In genomic region chr13:55832602-55833001, GRCm38 (mm10) we compare ENCODE assay signal across 34 mouse cellular contexts. TPM values are rescaled to one million over a fixed set of nuclear protein-coding genes. Genes with fewer than 3 reads are reported as not detected.
A peak's percentile ranks its signal among the peaks of the same experiment; 100 is the strongest.
DNase-seq lines count a peak whose midpoint lies in the region; ATAC-seq and TF ChIP-seq lines count a peak whose summit lies in the region.
"Had no signal": no experiment of that assay in that cellular context is flagged by ENCODE, and none has a peak within 500 bp of the region (broad histone marks: within the 10 kb centered on the region; RNA-seq: fewer than 3 reads in every experiment).

No protein-coding gene starts in this region.

- no peak for DNase-seq in layer of hippocampus, adult 2 months (ENCODE audit: low spot score in 2 of 2)
- no peak for DNase-seq in layer of hippocampus, adult 9-11 months
- DNase-seq in limb, embryonic 11.5 days (ENCODE audit: low spot score), result peak; percentile 37
- no peak for DNase-seq in embryo, embryonic 10.5 days (ENCODE audit: low spot score)
- no peak for DNase-seq in lung, postnatal 10 days
- no peak for DNase-seq in midbrain, embryonic 14.5 days
- DNase-seq: adrenal gland, postnatal 14 days; cerebellum, adult 11 months; cerebellum, adult 9-11 months; gastrocnemius, adult 2 months; heart, postnatal 14 days; kidney, adult 8-10 months; kidney, postnatal 4 days; liver; lung, adult 2 months; lung, postnatal 14 days; right cerebral cortex, postnatal 14 days; thymus, postnatal 4 days had no signal

- 38% methylated on average over 1 of the region's 1 CpGs for WGBS in embryonic facial prominence, embryonic 12.5 days
- 10% methylated on average over 1 of the region's 1 CpGs for WGBS in limb, embryonic 11.5 days
- 54% methylated on average over 1 of the region's 1 CpGs for WGBS in stomach, embryonic 15.5 days
- 14% methylated on average over 1 of the region's 1 CpGs for WGBS in midbrain, embryonic 14.5 days

- no peaks in the 10 kb centered on the region for H3K9me3 ChIP-seq in embryonic facial prominence, embryonic 12.5 days
- H3K9me3 ChIP-seq in limb, embryonic 11.5 days (ENCODE audit: control insufficient read depth, low read length), result no peaks in the 10 kb centered on the region
- no peaks in the 10 kb centered on the region for H3K9me3 ChIP-seq in stomach, embryonic 15.5 days
- no peaks in the 10 kb centered on the region for H3K9me3 ChIP-seq in midbrain, embryonic 14.5 days (ENCODE audit: control insufficient read depth, low read length)
- H3K9me3 ChIP-seq: forebrain, embryonic 15.5 days had no signal

- TF ChIP-seq CTCF in layer of hippocampus, adult 2 months (conservative IDR thresholded peaks at IDR 0.05), result 0 out of 2 replicates have a peak, but pooled peaks have one; percentile 20

- H3K4me2 ChIP-seq in embryonic facial prominence, embryonic 12.5 days (replicated peaks), result peak overlapping the region; percentile 58
- peak overlapping the region; percentile 67 for H3K4me2 ChIP-seq in limb, embryonic 11.5 days (ENCODE audit: low read depth, severe bottlenecking)
- H3K4me2 ChIP-seq in stomach, embryonic 15.5 days, result peak overlapping the region; percentile 53
- no peak overlapping the region for H3K4me2 ChIP-seq in midbrain, embryonic 14.5 days (ENCODE audit: low read length)
- H3K4me2 ChIP-seq: forebrain, embryonic 15.5 days had no signal

- H3K4me3 ChIP-seq in layer of hippocampus, adult 2 months, result no peak overlapping the region
- peak overlapping the region; percentile 54 for H3K4me3 ChIP-seq in embryonic facial prominence, embryonic 12.5 days
- H3K4me3 ChIP-seq in limb, embryonic 11.5 days (ENCODE audit: low read depth, low read length), result peak overlapping the region; percentile 70
- peak overlapping the region; percentile 64 for H3K4me3 ChIP-seq in stomach, embryonic 15.5 days (replicated peaks)
- H3K4me3 ChIP-seq in midbrain, embryonic 14.5 days (replicated peaks; ENCODE audit: low read depth, low read length), result no peak overlapping the region
- H3K4me3 ChIP-seq: forebrain, embryonic 15.5 days; gastrocnemius, adult 2 months had no signal

- H3K27ac ChIP-seq in layer of hippocampus, adult 2 months, result no peak overlapping the region
- H3K27ac ChIP-seq in embryonic facial prominence, embryonic 12.5 days, result peak overlapping the region; percentile 91
- H3K27ac ChIP-seq in limb, embryonic 11.5 days (replicated peaks; ENCODE audit: low read depth, low read length), result peak overlapping the region; percentile 97
- H3K27ac ChIP-seq in stomach, embryonic 15.5 days, result peak overlapping the region; percentile 84
- no peak overlapping the region for H3K27ac ChIP-seq in midbrain, embryonic 14.5 days (replicated peaks; ENCODE audit: low read depth, low read length)
- H3K27ac ChIP-seq: forebrain, embryonic 15.5 days; gastrocnemius, adult 2 months; kidney, postnatal 0 days; liver, embryonic 14.5 days had no signal

- H3K27me3 ChIP-seq in embryonic facial prominence, embryonic 12.5 days, result peaks cover 75% of the 10 kb centered on the region
- peaks cover 60% of the 10 kb centered on the region for H3K27me3 ChIP-seq in limb, embryonic 11.5 days (ENCODE audit: control insufficient read depth, insufficient read depth, low read length)
- peaks cover 52% of the 10 kb centered on the region for H3K27me3 ChIP-seq in stomach, embryonic 15.5 days (replicated peaks)
- peaks cover 95% of the 10 kb centered on the region for H3K27me3 ChIP-seq in midbrain, embryonic 14.5 days (ENCODE audit: control insufficient read depth, insufficient read depth, low read length)

- no peak for ATAC-seq in embryonic facial prominence, embryonic 12.5 days (ENCODE audit: insufficient number of reproducible peaks, insufficient read depth, low FRiP score, low TSS enrichment)
- no peak for ATAC-seq in limb, embryonic 11.5 days (ENCODE audit: insufficient number of reproducible peaks, low FRiP score, low TSS enrichment, low read depth)
- ATAC-seq in stomach, embryonic 15.5 days (ENCODE audit: insufficient read depth, low FRiP score, low read depth), result no peak
- ATAC-seq in midbrain, embryonic 14.5 days (ENCODE audit: low FRiP score, low TSS enrichment), result no peak
- ATAC-seq: forebrain, embryonic 15.5 days; hindbrain, embryonic 16.5 days; Patski had no signal

- no peaks in the 10 kb centered on the region for H3K36me3 ChIP-seq in embryonic facial prominence, embryonic 12.5 days
- no peaks in the 10 kb centered on the region for H3K36me3 ChIP-seq in limb, embryonic 11.5 days (ENCODE audit: control insufficient read depth, insufficient read depth, low read length)
- H3K36me3 ChIP-seq in stomach, embryonic 15.5 days, result no peaks in the 10 kb centered on the region
- H3K36me3 ChIP-seq in midbrain, embryonic 14.5 days (ENCODE audit: control insufficient read depth, insufficient read depth, low read length), result no peaks in the 10 kb centered on the region
- H3K36me3 ChIP-seq: forebrain, embryonic 15.5 days had no signal

- H3K4me1 ChIP-seq in embryonic facial prominence, embryonic 12.5 days, result peaks cover 22% of the 10 kb centered on the region
- H3K4me1 ChIP-seq in limb, embryonic 11.5 days (ENCODE audit: control insufficient read depth, insufficient read depth, low read length), result peaks cover 9% of the 10 kb centered on the region
- peaks cover 18% of the 10 kb centered on the region; the same call in 1 of the 2 replicates for H3K4me1 ChIP-seq in stomach, embryonic 15.5 days
- H3K4me1 ChIP-seq in midbrain, embryonic 14.5 days (ENCODE audit: control insufficient read depth, insufficient read depth, low read length), result peaks cover 5% of the 10 kb centered on the region; the same call in 1 of the 2 replicates

- H3K9ac ChIP-seq in embryonic facial prominence, embryonic 12.5 days, result peak overlapping the region; percentile 9; the same call in 1 of the 2 replicates
- H3K9ac ChIP-seq in limb, embryonic 11.5 days (ENCODE audit: low read length), result peak overlapping the region; percentile 97
- H3K9ac ChIP-seq in stomach, embryonic 15.5 days, result no peak overlapping the region; the same call in 1 of the 2 replicates
- H3K9ac ChIP-seq in midbrain, embryonic 14.5 days (replicated peaks; ENCODE audit: low read length), result no peak overlapping the region
- H3K9ac ChIP-seq: forebrain, embryonic 15.5 days; liver, embryonic 14.5 days had no signal

RNA-seq across cellular contexts. Expression of gene Pitx1, which starts 3.4 kb away (rescaled TPM):
- total RNA-seq in layer of hippocampus, adult 2 months (2021), result not detected
- polyA plus RNA-seq in embryonic facial prominence, embryonic 12.5 days (2016; fragmentation: Nextera tagmentation; extraction: Ambion mirVana), result 99.0 and 157 TPM in 2 replicates
- 155 and 197 TPM in 2 replicates for polyA plus RNA-seq in limb, embryonic 11.5 days (2014; fragmentation: Nextera tagmentation; extraction: Ambion mirVana)
- polyA plus RNA-seq in stomach, embryonic 15.5 days (2015; fragmentation: Nextera tagmentation; extraction: Ambion mirVana), result 138 and 168 TPM in 2 replicates
- polyA plus RNA-seq in midbrain, embryonic 14.5 days (2014; fragmentation: Nextera tagmentation; extraction: Ambion mirVana), result 3.2 and 3.3 TPM in 2 replicates
- total RNA-seq: adrenal gland, postnatal 14 days; common myeloid progenitor, adult 5-6 weeks; heart, adult 8-10 months; heart, postnatal 14 days; left cerebral cortex, postnatal 14 days; MEL; monocyte, adult 5-6 weeks had no signal
- polyA plus RNA-seq: forebrain, embryonic 15.5 days; gonadal fat pad, adult 2 months; hindbrain, embryonic 16.5 days; neural tube, embryonic 14.5 days; Patski had no signal

RNA-seq across cellular contexts. Expression of gene Catsper3, which starts 48.2 kb away (rescaled TPM):
- under 1 TPM in 1 of 2 experiments, not detected in 1; 0.27 TPM for total RNA-seq in layer of hippocampus, adult 2 months (2021)
- not detected in 2 replicates for polyA plus RNA-seq in embryonic facial prominence, embryonic 12.5 days (2016; fragmentation: Nextera tagmentation; extraction: Ambion mirVana)
- polyA plus RNA-seq in limb, embryonic 11.5 days (2014; fragmentation: Nextera tagmentation; extraction: Ambion mirVana), result 0.19 TPM in 1 of 2 replicates, not detected in the other
- 0.10 TPM in 1 of 2 replicates, not detected in the other for polyA plus RNA-seq in stomach, embryonic 15.5 days (2015; fragmentation: Nextera tagmentation; extraction: Ambion mirVana)
- polyA plus RNA-seq in midbrain, embryonic 14.5 days (2014; fragmentation: Nextera tagmentation; extraction: Ambion mirVana), result not detected in 2 replicates
- total RNA-seq: adrenal gland, postnatal 14 days; common myeloid progenitor, adult 5-6 weeks; MEL; monocyte, adult 5-6 weeks had no signal
- polyA plus RNA-seq: forebrain, embryonic 15.5 days; heart, embryonic 14.5 days; hindbrain, embryonic 11.5 days; neural tube, embryonic 14.5 days had no signal

Comparison
In these comparisons a context has a peak if more than half of its experiments do, and no peak if none do; other contexts are left out.
1. H3K27ac ChIP-seq: peak in embryonic facial prominence, embryonic 12.5 days (single experiment), limb, embryonic 11.5 days (single experiment) and stomach, embryonic 15.5 days (single experiment); none in layer of hippocampus, adult 2 months (single experiment) and midbrain, embryonic 14.5 days (single experiment).
2. H3K4me3 ChIP-seq: peak in embryonic facial prominence, embryonic 12.5 days (single experiment), limb, embryonic 11.5 days (single experiment) and stomach, embryonic 15.5 days (single experiment); none in layer of hippocampus, adult 2 months (single experiment) and midbrain, embryonic 14.5 days (single experiment).
3. H3K9ac ChIP-seq: peak in embryonic facial prominence, embryonic 12.5 days (single experiment) and limb, embryonic 11.5 days (single experiment); none in stomach, embryonic 15.5 days (single experiment) and midbrain, embryonic 14.5 days (single experiment).
4. RNA of gene Pitx1, which starts 3.4 kb away (polyA plus RNA-seq): 155 to 197 TPM in limb, embryonic 11.5 days, 138 to 168 TPM in stomach, embryonic 15.5 days and 99.0 to 157 TPM in embryonic facial prominence, embryonic 12.5 days; 3.2 to 3.3 TPM in midbrain, embryonic 14.5 days; every median in the first group is over 10 times any median in the second.